Mouse (Mus musculus): ENCODE results near the gene Tor1a.
"Not testable (repeated sequence)": the region's sequence is repeated elsewhere in the genome, so short reads cannot be mapped to it uniquely, and the experiment has no call there.

The Tor1a gene

DNA sequence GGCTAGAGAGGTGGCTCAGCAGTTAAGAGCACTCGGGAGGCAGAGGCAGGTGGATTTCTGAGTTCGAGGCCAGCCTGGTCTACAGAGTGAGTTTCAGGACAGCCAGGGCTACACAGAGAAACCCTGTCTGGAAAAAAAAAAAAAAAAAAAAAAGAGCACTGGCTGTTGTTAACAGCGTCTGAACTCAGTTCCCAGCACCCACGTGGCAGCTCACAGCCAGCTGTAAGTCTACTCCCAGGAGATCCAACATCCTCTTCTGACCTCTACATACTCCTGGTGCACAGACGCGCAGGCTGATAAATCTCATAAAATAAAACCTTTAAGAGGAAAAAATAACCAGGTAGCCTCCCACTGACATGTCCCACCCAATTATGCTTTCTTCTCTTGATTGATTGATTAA, 51.8 kb downstream of the Tor1a start:
- DNase-seq = not testable (repeated sequence)

GRCm38 (mm10) chr2:30915376-30915775, 52.4 kb downstream of the Tor1a start:
- no peak for DNase-seq

- DNase-seq = no peak
These were observed 52.9 kb downstream of the Tor1a start for GRCm38 (mm10) chr2:30914836-30915235.

DNA sequence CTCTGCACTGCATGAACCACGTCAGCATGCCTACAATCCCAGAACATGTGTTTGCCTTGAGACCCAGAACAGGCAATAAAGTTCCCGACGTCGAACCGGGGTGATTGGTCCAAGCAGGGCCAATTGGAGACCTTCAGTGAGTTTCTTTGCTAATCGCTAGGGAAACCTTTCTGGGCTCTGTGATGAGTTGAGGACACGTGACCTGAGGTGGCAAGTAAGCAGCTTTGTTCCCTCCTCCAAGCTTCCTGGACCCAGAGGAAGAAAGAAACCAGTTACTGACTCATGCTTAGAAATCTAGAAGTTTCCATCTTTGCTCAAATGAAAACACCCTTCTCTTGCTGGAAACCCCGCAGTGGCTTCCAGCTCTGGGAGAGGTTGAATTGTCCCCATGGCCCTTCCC, 54.7 kb downstream of the Tor1a start:
- DNase-seq = no peak

DNA sequence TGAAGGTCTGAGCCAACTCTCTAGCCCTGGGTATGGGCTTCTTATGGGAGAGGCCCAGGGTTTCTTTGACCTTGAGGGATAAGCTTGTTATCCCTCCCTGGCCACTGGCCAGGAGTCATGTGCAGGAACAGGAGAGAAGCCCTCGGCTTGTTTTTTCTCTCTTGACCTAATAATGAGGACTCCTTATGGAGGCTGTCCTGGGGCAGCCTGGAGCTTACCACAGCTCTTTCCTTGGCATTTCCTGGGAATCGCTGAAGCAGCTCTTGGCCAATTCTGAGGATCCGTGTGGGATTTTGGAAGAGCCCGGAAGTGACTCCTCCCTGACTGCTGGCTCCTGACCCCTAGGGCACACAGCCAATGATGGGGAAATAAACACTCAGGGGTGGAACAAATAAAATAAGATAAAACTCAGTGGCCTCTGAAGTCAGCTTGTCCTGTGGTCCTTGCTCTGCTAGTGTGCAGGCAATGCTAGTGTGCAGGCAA, 55.4 kb downstream of the Tor1a start:
- no peak for DNase-seq

Measured in layer of hippocampus, adult 9-11 months (tissue).